Mouse (Mus musculus): ENCODE data around the gene 1700028K03Rik.

The 1700028K03Rik gene

GRCm38 (mm10) chr5:107547955-107548354 is 13.4 kb downstream of the 1700028K03Rik start:
- no peak for DNase-seq

- DNase-seq, result no peak
Observed at GRCm38 (mm10) chr5:107548444-107548843, 13.9 kb downstream of the 1700028K03Rik start.

GRCm38 (mm10) chr5:107554336-107554735 is 19.8 kb downstream of the 1700028K03Rik start:
- no peak for DNase-seq

DNA sequence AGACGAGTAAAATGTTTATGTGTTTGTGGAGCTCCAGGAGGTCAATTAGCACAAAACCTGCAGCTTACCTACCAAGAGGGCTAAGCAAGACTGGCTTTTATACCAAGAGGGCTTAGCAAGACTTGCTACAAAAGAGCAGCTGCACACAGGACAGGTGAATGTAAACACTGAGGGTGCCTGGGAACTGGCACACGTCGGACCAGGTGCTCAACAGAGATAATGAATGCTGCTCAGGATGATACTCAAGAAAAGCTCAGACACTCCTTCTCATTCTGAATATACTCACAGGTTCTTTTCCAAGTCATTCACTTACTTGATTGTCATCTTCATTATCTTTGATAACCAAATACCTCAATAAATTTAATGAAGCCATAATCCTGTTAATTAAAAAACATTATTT is 22.5 kb downstream of the 1700028K03Rik start:
- DNase-seq, result no peak

DNA sequence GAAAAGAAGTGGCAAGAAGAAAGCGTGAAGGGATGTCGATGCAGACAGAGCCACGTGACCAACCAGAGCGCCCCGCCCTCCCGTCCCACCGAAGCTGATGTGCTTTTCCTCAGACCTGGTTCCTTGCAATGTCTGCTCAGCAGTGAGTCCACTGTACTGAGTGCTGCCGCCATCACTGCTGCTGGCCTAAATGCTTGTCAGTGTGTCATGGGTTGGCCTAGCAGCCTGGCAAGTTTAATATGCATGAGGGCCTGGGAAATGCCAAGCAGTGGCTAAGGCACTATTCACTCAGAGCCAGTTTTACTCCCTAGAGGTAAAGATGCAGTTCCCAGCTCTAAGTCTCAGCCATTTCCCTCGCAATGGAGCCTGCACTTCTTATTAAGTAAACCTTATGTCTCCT is 34.6 kb downstream of the 1700028K03Rik start:
- DNase-seq, result no peak

- DNase-seq, result peak; percentile 88 to 92
Observed at GRCm38 (mm10) chr5:107597301-107598077, 63.0 kb downstream of the 1700028K03Rik start, which contains the start of the genes Rpap2 and Glmn. Gene Rpap2 (plus strand): TSS chr5:107597373. Gene Glmn (minus strand): TSS chr5:107597888.

DNA sequence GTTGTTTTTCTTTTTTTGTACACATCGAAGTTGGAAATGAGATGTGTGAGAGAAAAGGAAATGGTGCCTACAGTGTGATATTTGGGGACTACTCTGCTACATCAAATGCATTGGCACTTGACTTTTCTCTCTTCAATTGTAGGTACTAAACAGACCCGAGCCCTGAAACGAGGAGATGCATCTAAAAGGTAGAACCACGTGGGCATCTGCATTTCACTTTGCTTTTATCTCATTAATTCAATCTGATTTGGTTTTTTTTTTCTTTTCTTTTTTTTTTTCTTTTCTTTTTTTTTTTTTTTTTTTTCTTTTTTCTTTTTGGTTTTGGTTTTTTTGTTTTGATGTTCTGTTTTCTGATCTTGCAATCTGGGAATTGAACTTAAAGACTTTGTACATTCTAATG is 63.9 kb downstream of the 1700028K03Rik start:
- DNase-seq, result no peak

Data from kidney, postnatal 4 days (tissue).